ENCODE assay signal across 8 mouse cellular contexts in genomic region chr14:25516640-25517591, GRCm38 (mm10). TPM values are rescaled to one million over a fixed set of nuclear protein-coding genes. Genes with fewer than 3 reads are reported as not detected.
DNase-seq lines count a peak whose midpoint lies in the region; ATAC-seq and TF ChIP-seq lines count a peak whose summit lies in the region.

No protein-coding gene starts in this region.

- no peak overlapping the region for H3K4me2 ChIP-seq in neural tube, embryonic 15.5 days

- H3K4me1 ChIP-seq in neural tube, embryonic 15.5 days: peaks cover 87% of the 10 kb centered on the region

- WGBS in neural tube, embryonic 15.5 days: 55% methylated on average over 13 of the region's 13 CpGs

- peaks cover 50% of the 10 kb centered on the region for H3K79me3 ChIP-seq in C2C12 (ENCODE audit: low read depth)

- peaks cover 7% of the 10 kb centered on the region for H3K36me3 ChIP-seq in C2C12 (ENCODE audit: control insufficient read depth, insufficient read depth)
- H3K36me3 ChIP-seq in neural tube, embryonic 15.5 days: no peaks in the 10 kb centered on the region

- peak overlapping the region; percentile 30 for H3K27ac ChIP-seq in neural tube, embryonic 15.5 days (replicated peaks)

- no peak overlapping the region for H3ac ChIP-seq in C2C12 (ENCODE audit: control insufficient read depth, insufficient read length, low read depth)

- no peaks in the 10 kb centered on the region for H3K27me3 ChIP-seq in C2C12 (ENCODE audit: control insufficient read depth, insufficient read depth, insufficient read length)
- no peaks in the 10 kb centered on the region for H3K27me3 ChIP-seq in neural tube, embryonic 15.5 days (replicated peaks)

- no peak overlapping the region for H3K9ac ChIP-seq in neural tube, embryonic 15.5 days (replicated peaks)

- intact Hi-C loops in left cerebral cortex, postnatal 14 days (cut with DNase I): no loop called here

- peak; percentile 99 for DNase-seq in 416B (ENCODE audit: low read depth)
- peak; percentile 56 for DNase-seq in cerebellum, postnatal 36 days
- DNase-seq in heart, postnatal 4 days: peak; percentile 63
- peak; percentile 76 for DNase-seq in liver
- DNase-seq in MN1 (ENCODE audit: low spot score): no peak
- no peak for DNase-seq in left cerebral cortex, postnatal 14 days (ENCODE audit: low spot score in 2 of 2)

- peaks cover 92% of the 10 kb centered on the region for H3K79me2 ChIP-seq in C2C12 (ENCODE audit: control insufficient read depth, insufficient read depth)

- no peaks in the 10 kb centered on the region for H3K9me3 ChIP-seq in neural tube, embryonic 15.5 days (replicated peaks)

- ATAC-seq in neural tube, embryonic 15.5 days (ENCODE audit: low FRiP score): no peak

- TF ChIP-seq CTCF in C2C12 (IDR thresholded peaks at IDR 0.05; ENCODE audit: control insufficient read depth, insufficient read depth, insufficient read length): peak; percentile 42

- no peak overlapping the region for H3K4me3 ChIP-seq in C2C12 (ENCODE audit: insufficient read depth, poor library complexity, severe bottlenecking)
- H3K4me3 ChIP-seq in neural tube, embryonic 15.5 days (replicated peaks): no peak overlapping the region

TF ChIP-seq in C2C12, 6 proteins besides CTCF, POLR2A, EP300 and RAD21:
- peak; percentile 25 for TF ChIP-seq MAX (IDR thresholded peaks at IDR 0.05)
- TF ChIP-seq MYOD1 (IDR thresholded peaks at IDR 0.05; ENCODE audit: control insufficient read depth, insufficient read length, low read depth): peak; percentile 60
- TF ChIP-seq MYOG (IDR thresholded peaks at IDR 0.05; ENCODE audit: control insufficient read depth, extremely low read depth, insufficient read length): no peak

RNA-seq across cellular contexts. Expression of gene Zmiz1, which starts 57.9 kb away (rescaled TPM):
- polyA plus RNA-seq in C2C12 (2012; fragmentation: generic; extraction: Trizol): 27.3 TPM
- 10 to 100 TPM; 67.0 to 78.5 TPM for total RNA-seq in heart, postnatal 4 days (2021)
- 51.1 and 54.7 TPM in 2 replicates for polyA plus RNA-seq in neural tube, embryonic 15.5 days (2015; fragmentation: Nextera tagmentation; extraction: Ambion mirVana)
- total RNA-seq in left cerebral cortex, postnatal 14 days (2021): 10 to 100 TPM; 86.2 to 98.9 TPM

Comparison
In these comparisons a context has a peak if more than half of its experiments do, and no peak if none do; other contexts are left out.
1. DNase-seq: peak in 416B (single experiment), cerebellum, postnatal 36 days (2 of 2), heart, postnatal 4 days (single experiment) and liver (single experiment); none in MN1 (single experiment) and left cerebral cortex, postnatal 14 days (0 of 2).